Mouse (Mus musculus) forebrain, embryonic 11.5 days (tissue): ENCODE results near the gene E030030I06Rik. TPM values are rescaled to one million over a fixed set of nuclear protein-coding genes. Genes with fewer than 3 reads are reported as not detected.
"Not testable (repeated sequence)": the region's sequence is repeated elsewhere in the genome, so short reads cannot be mapped to it uniquely, and the experiment has no call there.

Source experiments
- ATAC-seq: fragments of 200-750 bp; cut with Nextera tagmentation; replicated peaks from 2 replicates; pipeline ENCODE4 v1.8.0; 2017; ENCODE audit warnings: moderate TSS enrichment; ENCODE audit not compliant: low FRiP score
- DNase-seq: peaks from one replicate; pipeline ENCODE4 v3.0.0-alpha.2; 2017; ENCODE audit warnings: low spot score
- H3K27ac ChIP-seq: fragments of 300-500 bp; sonication (generic); 2 replicates; pipeline ENCODE4 v1.5.1; 2014; ENCODE audit warnings: low read depth, low read length
- H3K27me3 ChIP-seq: fragments of 300-500 bp; sonication (generic); 2 replicates; pipeline ENCODE4 v1.6.1; 2014; ENCODE audit warnings: mild to moderate bottlenecking, low read length, mixed read lengths; ENCODE audit not compliant: control insufficient read depth, insufficient read depth
- H3K36me3 ChIP-seq: fragments of 300-500 bp; sonication (generic); 2 replicates; pipeline ENCODE4 v1.6.1; 2014; ENCODE audit warnings: mild to moderate bottlenecking, low read length, moderate library complexity, mixed read lengths; ENCODE audit not compliant: control insufficient read depth, insufficient read depth
- H3K4me1 ChIP-seq: fragments of 300-500 bp; sonication (generic); replicated peaks from 2 replicates; pipeline ENCODE4 v1.6.1; 2014; ENCODE audit warnings: low read length, mixed read lengths; ENCODE audit not compliant: control insufficient read depth, insufficient read depth
- H3K4me2 ChIP-seq: fragments of 300-500 bp; sonication (generic); 2 replicates; pipeline ENCODE4 v1.6.1; 2014; ENCODE audit warnings: low read depth, mild to moderate bottlenecking, low read length, moderate library complexity, mixed read lengths; ENCODE audit not compliant: severe bottlenecking
- H3K4me3 ChIP-seq: fragments of 300-500 bp; sonication (generic); 2 replicates; pipeline ENCODE4 v1.5.1; 2014; ENCODE audit warnings: low read depth, low read length
- H3K9ac ChIP-seq: fragments of 300-500 bp; sonication (generic); 2 replicates; pipeline ENCODE4 v1.6.1; 2014; ENCODE audit warnings: low read length
- H3K9me3 ChIP-seq: fragments of 300-500 bp; sonication (generic); 2 replicates; pipeline ENCODE4 v1.6.1; 2016; ENCODE audit warnings: low read length, mixed read lengths; ENCODE audit not compliant: control insufficient read depth
- WGBS: fragments of 180-500 bp; shearing (Covaris S2); extraction: QIAGEN DNeasy Blood & Tissue Kit; methylation state at CpG from one replicate; pipeline ENCODE4 v1.1.7; 2014; 5-methylcytosine and 5-hydroxymethylcytosine counted together
- polyA plus RNA-seq: library from polyadenylated mRNA; unstranded; fragments of >200 nt; fragmentation: Nextera tagmentation; extraction: Ambion mirVana; gene quantifications from 2 replicates; pipeline ENCODE4 v1.2.1, GENCODE M21; 2014

E030030I06Rik gene
- polyA plus RNA-seq = 18.8 and 22.3 TPM in 2 replicates

GRCm38 (mm10) chr10:22149073-22149690, at the start of gene E030030I06Rik:
Gene E030030I06Rik, minus strand, starts transcription at chr10:22149270.
- under 1% methylated on average over 37 of the region's 37 CpGs for WGBS
- H3K9ac ChIP-seq = peak within 1 kb of the TSS; percentile 51
- no peaks in the 10 kb centered on the region for H3K36me3 ChIP-seq
- ATAC-seq (peak; percentile 62), DNase-seq (peak; percentile 76)
- H3K27me3 ChIP-seq = peaks cover 21% of the 10 kb centered on the region
- H3K27ac ChIP-seq = no peak within 1 kb of the TSS
- no peaks in the 10 kb centered on the region for H3K9me3 ChIP-seq
- H3K4me3 ChIP-seq = peak within 1 kb of the TSS; percentile 38
- H3K4me2 ChIP-seq = peak within 1 kb of the TSS; percentile 95
- peaks cover 5% of the 10 kb centered on the region for H3K4me1 ChIP-seq

- H3K9me3 ChIP-seq, H3K36me3 ChIP-seq, H3K27me3 ChIP-seq, H3K9ac ChIP-seq, H3K4me1 ChIP-seq, H3K4me3 ChIP-seq, H3K27ac ChIP-seq, H3K4me2 ChIP-seq: not testable (repeated sequence)
- peak; percentile 55 for DNase-seq
- ATAC-seq = peak; percentile 87
- 2% methylated on average over 6 of the region's 10 CpGs for WGBS
Observed at GRCm38 (mm10) chr10:22191035-22191434, 42.0 kb upstream of the E030030I06Rik start.

DNA sequence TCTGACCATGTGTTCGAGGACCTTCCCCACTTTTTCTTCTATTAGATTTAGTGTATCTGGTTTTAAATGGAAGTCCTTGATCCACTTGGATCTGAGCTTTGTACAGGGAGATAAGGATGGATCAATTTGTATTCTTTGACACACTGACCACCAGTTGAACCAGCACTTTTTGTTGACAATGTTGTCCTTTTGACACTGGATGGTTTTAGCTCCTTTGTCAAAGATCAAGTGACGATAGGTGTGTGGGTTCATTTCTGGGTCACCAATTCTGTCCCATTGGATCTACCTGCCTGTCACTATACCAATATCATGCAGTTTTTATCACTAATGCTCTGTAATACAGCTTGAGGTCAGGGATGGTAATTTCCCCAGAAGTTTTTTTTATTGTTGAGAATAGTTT, 27.4 kb upstream of the E030030I06Rik start:
- not testable (repeated sequence) for H3K36me3 ChIP-seq, H3K4me3 ChIP-seq, H3K9me3 ChIP-seq, H3K4me2 ChIP-seq, H3K27me3 ChIP-seq, H3K9ac ChIP-seq, DNase-seq, H3K27ac ChIP-seq, H3K4me1 ChIP-seq, ATAC-seq
- WGBS = 88% methylated on average over 2 of the region's 2 CpGs

DNA sequence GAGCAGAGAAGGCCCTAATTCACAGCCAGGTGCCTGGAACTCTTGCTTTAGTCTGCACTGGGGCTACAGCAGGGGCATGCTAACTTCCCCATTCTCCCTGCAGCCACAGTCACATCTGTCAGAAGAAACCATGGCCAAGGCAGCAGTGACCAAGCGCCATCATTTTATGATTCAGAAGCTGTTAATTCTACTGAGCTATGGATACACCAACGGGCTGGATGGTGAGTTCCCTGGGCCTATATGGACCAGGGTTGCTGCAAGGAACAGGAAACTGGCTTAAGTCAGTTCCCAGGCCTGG, 25.1 kb upstream of the E030030I06Rik start:
- 81% methylated on average over 1 of the region's 2 CpGs for WGBS
- H3K4me2 ChIP-seq, ATAC-seq: not testable (repeated sequence)

DNA sequence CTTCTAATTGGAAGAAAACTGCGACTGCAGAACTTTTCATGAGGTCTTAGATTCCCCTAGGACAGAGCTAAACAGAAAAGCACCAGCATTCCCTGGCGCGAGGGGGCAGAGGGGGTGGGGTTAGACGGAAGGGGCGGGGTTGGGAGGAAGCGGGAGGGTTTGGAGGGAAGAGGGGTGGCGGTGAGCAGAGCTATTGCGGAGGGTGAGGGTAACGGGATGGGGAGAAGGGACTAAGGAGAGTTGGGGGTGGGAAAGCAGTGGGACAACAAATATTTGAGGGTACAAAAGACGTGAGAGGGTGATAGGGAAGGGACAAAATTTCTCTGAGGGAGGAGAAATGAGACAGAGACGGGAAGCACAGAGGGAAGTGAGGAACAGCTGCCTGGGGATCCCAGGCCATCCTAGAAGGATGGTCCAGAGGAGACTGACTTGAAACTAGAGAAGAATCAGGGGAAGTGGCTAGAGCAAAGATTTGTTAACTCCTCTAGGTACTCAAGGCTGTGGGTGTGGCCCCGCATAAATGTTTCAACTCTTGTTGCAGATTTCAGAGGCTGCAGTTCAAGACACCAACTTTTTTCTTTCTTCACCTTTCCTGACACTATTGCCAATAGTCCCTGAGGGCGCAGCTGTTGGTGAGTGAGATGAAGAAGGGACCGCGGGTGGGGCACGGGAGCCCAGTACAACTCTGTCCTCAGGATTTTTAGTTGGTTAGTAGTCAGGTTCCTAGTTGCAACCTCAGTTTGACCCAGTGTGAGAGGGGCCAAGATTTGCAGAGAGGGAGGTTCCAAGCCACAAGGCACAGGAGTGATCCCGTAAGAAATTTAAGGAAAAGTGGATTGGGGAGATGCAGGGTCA, 24.5 kb upstream of the E030030I06Rik start:
- H3K27ac ChIP-seq, H3K9me3 ChIP-seq, H3K4me3 ChIP-seq, H3K36me3 ChIP-seq, H3K27me3 ChIP-seq, H3K9ac ChIP-seq, H3K4me1 ChIP-seq, H3K4me2 ChIP-seq: not testable (repeated sequence)
- WGBS = 15% methylated on average over 11 of the region's 17 CpGs
- ATAC-seq (peak; percentile 83), DNase-seq (peak; percentile 53)

More for the DNA sequence above, 25.1 kb upstream of the E030030I06Rik start:
- not testable (repeated sequence) for DNase-seq, H3K4me1 ChIP-seq, H3K9me3 ChIP-seq, H3K9ac ChIP-seq, H3K36me3 ChIP-seq, H3K4me3 ChIP-seq, H3K27me3 ChIP-seq, H3K27ac ChIP-seq

- H3K27ac ChIP-seq, H3K9me3 ChIP-seq, H3K27me3 ChIP-seq, DNase-seq, H3K4me3 ChIP-seq, H3K9ac ChIP-seq, H3K4me2 ChIP-seq, H3K4me1 ChIP-seq, H3K36me3 ChIP-seq: not testable (repeated sequence)
- 60% methylated on average over 4 of the region's 5 CpGs for WGBS
- peak; percentile 42; the same call in 1 of the 2 replicates for ATAC-seq
Observed at GRCm38 (mm10) chr10:22172431-22173334, 23.6 kb upstream of the E030030I06Rik start.

DNA sequence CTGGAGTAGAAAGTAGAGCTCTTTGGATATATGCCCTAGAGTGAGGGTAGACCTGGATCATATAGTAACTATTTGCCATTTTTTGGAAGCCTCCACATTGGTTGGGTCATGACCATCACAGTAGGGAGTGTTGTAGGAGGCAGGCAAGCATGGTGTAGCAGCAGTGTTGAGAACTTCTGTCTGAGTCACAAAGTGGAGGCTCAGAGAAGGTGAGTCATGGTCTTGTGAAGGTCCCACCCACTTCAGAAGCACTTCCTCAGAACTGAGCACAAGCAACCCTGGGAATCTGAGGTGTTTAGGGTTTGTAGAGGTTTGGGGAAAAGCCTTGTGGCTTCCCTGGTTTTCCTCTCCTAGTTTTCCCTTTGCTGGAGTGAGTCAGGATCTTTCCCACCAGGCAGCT, 20.0 kb upstream of the E030030I06Rik start:
- ATAC-seq, H3K9me3 ChIP-seq: not testable (repeated sequence)

DNA sequence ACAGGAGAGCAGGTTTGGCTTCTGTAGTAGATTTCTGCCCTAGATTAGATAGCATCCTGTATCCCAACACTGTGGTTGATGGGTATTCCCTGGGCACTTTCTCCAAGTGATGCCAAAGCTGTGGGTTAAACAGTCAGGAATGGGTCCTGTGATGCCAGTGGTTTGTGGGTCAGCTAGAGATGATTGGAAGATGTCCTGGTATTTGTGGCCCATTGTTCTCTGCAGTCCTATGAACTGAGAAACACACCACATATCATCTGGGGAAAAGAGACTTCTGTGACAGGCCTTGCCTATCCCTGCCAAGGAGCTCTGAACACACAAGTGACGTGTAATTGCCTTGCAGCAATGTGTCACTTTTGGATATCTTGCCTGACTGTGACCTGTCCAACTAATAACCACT, 18.0 kb upstream of the E030030I06Rik start:
- not testable (repeated sequence) for H3K9ac ChIP-seq, DNase-seq, H3K4me3 ChIP-seq, H3K9me3 ChIP-seq, H3K4me1 ChIP-seq, H3K36me3 ChIP-seq, H3K27ac ChIP-seq, H3K27me3 ChIP-seq, ATAC-seq, H3K4me2 ChIP-seq
- WGBS = 88% methylated on average over 1 of the region's 1 CpGs

More for the DNA sequence above, 20.0 kb upstream of the E030030I06Rik start:
- H3K27me3 ChIP-seq, H3K36me3 ChIP-seq, H3K4me2 ChIP-seq, H3K9ac ChIP-seq, H3K27ac ChIP-seq, DNase-seq, H3K4me1 ChIP-seq, H3K4me3 ChIP-seq: not testable (repeated sequence)
